Mouse (Mus musculus): Measurements from ENCODE around the gene Fam136a.
A peak's percentile ranks its signal among the peaks of the same experiment; 100 is the strongest.
"Not testable (repeated sequence)": the region's sequence is repeated elsewhere in the genome, so short reads cannot be mapped to it uniquely, and the experiment has no call there.

Gene Fam136a

DNA sequence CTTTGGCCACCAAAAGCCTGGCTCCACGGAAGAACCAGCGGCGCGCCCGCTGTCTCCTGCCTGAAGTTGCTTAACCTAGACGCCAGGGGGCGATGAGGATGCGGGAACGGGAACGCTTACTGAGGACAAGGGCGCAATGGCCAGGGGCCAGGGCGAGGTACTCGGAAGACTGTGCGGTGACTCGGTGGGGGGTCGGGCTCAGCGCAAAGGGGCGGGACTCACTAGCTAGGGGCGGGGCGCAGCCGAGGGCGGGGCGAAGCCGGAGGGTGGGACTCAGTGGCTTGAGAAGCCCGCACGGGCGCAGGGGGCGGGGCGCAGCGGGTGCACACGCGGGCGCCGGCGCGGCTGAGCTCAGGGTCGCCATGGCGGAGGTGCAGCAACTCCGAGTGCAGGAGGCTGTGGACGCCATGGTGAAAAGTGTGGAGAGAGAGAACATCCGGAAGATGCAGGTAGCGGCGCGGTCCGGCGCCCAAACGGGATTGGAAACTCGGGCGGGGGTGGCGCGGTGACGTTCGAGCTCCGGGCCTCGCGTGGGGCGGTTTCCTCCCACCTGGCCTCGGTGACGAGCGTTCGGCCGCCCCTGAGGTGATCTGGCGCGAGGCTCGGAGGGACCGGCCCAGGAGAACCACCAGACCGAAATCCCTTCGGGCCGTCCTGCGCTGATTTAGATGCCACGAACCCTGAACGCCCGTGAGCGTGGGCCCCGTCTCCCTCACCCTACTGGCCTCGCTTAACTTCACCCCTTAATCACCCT lies at the start of gene Fam136a:
Gene Fam136a (plus strand): TSS at position 276 of the 754 bp plus-strand sequence.
- DNase-seq (ENCODE audit: low spot score), result peak; percentile 97

DNA sequence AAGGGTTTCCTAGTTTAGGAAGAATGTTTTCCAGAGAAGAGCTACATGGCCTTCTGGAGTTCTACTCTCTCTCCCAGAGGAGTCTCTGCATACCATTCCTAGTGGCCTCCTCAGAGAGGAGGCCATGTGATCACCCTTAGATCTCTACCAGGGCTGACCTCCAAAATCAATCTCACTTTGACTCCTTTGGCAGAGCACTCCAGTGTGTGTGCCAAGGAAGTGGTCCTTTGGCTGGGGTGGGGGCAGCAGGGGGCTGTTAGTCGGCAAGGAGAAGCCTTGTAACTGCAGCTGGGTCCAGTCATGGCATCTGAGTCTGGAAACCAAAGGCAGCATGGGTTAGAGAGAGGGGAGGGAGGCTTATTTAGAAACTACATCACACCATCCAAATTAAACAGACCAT lies 48.4 kb upstream of the Fam136a start:
- DNase-seq (ENCODE audit: low spot score), result no peak

DNA sequence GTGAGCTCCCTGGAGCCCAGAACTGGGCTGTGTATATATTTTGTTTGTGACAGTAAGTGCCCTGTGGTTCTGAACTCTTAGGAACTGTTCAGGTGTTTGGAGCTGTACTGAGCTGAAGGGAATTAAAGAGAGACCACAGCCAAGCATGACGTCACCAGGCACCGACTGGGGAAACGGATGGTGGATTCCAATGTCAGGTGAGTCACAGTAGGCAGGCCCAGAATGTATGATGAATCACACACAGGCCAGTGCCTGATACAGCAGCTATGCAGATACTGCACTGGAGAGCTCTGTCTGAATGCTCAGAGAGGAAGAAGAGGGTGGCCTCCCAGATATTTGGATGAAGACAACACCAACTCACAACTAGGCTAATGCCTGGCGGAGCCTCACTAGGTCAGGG lies 46.6 kb upstream of the Fam136a start:
- DNase-seq (ENCODE audit: low spot score), result peak; percentile 71

DNA sequence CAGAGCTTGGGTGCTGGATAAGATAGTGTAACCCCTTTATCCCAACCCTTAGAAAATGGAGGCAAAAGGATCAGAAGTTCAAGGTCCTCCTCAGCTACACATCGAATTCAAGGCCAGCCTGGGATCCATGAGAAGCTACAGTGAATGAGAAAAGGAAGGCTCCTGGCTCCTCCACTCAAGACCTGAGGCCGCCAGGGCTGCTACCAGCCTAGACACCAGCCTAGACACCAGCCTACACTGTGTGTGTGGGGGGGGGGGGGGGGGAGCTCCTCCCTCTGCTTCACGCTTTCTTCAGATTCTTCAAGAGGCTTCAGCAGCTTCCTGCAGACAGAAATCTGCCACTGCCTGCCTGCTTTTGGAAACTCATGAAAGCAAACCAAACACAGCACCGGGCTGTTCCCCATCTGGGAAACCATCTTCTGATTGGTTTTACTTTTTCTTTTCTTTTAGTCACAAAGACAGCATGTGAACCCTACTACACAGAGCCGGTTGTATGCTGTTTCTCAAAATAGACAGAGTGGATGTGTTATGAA lies 43.3 kb upstream of the Fam136a start:
- no peak for DNase-seq (ENCODE audit: low spot score)

DNA sequence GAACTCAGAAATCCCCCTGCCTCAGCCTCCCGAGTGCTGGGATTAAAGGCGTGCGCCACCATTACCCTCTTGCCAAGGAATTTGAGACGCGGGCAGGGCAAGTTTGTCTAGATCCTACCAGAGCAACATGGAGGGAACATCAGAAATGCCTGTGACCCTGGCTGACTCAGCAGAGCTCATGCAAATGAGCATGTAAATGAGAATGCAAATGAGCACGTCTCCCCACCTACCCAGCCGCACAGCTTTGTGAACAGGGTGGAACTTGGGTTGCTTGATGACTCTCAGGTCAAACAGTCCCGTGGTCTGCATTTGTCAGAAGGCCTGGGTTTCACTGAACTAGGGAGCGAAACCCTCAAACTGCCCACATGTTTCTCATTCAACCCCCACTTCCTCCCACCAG lies 42.5 kb upstream of the Fam136a start:
- no peak for DNase-seq (ENCODE audit: low spot score)

DNA sequence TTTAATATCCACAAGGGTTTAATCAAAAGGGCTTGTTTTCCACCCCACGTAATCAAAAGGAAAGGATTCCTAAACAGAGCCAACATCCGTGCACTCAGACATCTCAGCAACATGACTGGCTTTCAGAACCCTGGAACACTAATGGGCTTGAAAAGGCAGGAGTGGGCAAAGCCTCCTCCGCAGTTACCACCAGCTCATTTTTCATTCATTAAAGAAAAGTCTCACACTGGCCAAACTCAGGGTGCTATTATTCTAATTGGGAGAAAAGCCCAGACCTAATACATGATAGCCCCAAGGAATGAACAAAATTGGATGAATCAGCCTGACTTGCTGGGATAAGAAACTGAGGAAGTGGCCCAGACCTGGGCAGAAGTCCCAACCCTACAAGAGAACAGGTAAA lies 41.0 kb upstream of the Fam136a start:
- no peak for DNase-seq (ENCODE audit: low spot score)

DNA sequence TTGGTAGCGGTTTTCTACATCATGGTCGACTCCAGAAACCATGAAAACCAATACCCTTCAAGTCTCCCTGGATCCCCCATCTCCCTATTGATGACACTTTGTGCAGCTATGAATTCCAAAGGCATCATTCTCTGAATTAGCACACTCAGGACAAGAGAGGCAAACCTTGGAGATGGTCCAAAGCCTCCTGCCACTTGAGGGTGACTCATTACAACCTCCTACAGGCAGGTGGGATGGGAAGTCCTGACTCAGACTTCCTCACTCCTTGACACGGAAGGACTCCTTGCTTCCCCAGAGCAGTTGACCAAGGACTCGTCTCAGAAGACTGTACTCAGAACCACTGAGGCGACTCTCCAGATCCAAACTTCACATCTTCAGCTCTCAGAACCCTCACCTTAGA lies 39.8 kb upstream of the Fam136a start:
- DNase-seq (ENCODE audit: low spot score), result no peak

DNA sequence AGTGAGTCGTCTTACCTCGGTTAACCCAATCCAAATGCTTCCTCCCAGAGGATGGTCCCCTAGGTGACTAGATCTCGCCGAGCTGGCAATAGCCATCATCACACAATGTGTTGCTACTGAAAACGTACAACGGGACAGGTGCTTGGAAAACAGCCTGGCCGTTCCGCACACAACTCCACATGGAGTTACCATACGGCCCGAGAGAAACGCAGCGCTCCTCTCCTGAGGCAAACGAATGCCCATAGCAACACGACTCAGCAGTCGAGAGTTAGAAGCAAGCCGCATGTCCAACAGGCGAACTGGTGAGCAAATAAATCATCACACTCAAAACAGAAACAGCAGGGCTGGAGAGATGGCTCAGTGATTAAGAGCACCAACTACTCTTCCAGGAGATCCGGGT lies 38.6 kb upstream of the Fam136a start:
- no peak for DNase-seq (ENCODE audit: low spot score)

DNA sequence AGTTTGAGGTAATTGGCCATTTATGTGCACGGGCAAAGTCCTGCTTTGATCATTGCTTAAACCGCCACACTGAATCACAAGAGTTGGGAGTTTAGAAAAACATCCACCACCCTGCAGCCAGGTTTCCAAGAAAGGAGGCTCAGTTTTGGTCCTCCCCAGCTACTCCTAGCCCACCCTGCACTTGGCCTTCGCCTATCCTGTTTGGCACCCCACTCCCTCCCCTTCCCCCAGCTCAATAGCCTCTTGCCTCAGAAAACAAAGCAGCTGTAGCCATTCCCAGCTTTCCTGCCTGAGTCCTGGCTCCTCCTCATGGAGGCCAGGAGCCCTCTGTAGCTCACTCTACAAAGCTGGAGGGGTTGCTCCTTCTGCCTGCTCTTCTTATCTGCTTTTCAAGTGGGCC lies 37.1 kb upstream of the Fam136a start:
- DNase-seq (ENCODE audit: low spot score), result no peak

DNA sequence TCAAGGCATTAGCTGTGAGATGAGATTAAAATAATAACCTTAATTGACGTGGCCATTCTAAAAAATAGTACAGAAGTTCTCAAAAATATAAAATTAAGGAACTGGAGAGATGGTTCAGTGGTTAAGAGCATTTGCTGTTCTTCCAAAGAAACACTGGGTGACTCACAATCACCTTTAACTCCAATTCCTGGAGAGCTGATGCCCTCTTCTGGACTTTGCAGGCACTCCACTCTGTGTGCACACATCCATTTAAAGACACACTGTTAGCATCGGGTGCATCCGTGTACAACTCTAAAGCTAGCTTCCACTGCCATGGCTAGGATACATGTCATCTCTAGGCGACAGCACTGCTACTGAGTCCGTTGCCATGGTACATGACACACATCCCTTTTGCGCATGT lies 35.5 kb upstream of the Fam136a start:
- no peak for DNase-seq (ENCODE audit: low spot score)

DNA sequence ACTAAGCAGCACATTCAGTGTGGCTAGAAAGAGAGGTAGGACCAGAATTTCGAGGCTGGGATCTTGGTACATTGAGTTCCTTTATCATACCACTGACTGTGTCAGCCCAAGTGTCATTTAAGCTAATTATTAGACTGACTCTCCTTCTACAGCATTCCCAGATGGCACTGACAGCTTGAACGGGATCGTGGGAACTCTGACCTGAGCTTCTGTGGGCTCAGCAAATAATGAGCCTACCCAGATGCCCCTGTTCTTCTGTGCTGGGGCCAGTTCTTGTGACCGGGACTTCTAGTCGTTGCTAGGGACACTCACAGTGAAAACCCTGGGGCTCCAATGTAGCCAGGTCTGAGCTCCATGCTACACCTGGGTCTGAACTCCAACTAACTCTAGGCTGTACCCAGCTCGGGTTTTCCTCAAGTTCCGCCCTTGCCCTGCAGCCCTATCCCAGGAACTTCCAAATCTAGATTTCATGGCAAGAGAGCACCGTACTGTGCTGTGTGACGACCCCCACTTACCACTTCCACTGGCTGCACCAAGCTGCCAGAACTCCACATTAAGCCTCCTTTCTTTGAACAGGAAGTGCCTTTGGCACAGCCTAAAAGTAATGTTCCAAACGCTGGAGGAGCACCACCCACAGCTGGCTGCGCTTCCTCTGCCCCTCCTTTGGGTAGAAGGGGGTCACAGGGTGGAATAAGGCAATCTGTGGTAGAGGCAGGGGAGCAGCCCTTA lies 30.2 kb upstream of the Fam136a start:
- DNase-seq (ENCODE audit: low spot score), result no peak

DNA sequence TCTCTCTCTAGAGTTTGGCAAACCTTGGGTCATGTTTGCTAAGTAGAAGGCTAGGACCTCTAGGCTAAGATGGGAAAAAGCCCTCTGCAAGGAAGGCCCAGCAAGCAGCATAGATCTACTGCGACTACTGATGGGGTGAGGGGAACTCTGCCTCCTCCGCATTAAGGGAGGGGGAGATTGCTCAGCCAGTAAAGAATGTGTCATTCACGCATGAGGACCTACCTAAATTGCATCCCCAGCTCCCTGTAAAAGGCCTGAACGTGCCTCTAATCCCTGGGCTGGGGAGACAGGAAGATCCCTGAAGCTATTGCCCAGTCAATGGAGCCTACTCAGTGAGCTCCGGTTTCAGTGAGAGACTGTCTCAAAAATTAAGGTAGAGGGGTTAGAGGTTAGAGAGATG lies 29.6 kb upstream of the Fam136a start:
- DNase-seq (ENCODE audit: low spot score), result no peak

DNA sequence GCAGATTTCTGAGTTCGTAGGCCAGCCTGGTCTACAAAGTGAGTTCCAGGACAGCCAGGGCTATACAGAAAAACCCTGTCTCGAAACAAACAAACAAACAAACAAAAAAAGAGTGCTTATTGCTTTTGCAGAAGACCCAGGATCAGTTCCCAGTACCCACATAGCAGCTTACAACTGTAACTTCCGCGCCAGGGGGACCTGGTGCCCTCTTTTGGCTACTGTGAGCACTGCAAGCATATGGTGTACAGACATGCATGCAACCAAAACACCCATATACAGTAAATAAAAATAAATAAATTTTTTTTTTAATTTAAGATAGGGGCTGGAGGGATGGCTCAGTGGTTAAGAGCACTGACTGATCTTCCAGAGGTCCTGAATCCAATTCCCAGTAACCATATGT lies 29.1 kb upstream of the Fam136a start:
- DNase-seq (ENCODE audit: low spot score), result not testable (repeated sequence)

DNA sequence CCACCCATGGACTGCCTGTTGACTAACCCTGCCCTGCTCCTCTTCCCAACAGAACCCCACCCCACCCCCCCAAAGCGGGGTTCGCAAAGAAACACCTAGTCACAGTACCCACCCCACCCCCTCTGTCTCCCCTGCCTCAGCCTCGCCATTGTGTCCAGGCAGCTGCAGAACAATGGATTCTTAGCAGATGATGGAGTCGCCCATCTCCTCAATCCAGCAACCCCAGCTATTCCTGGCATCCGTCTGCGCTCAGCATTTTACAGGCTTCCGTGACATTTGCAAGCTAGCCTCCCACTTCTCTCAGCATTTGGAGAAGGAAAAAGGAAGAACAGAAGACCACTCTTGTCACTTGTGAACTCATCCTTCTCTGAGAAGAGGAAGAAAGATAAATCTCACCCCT lies 21.8 kb upstream of the Fam136a start:
- DNase-seq (ENCODE audit: low spot score), result no peak

DNA sequence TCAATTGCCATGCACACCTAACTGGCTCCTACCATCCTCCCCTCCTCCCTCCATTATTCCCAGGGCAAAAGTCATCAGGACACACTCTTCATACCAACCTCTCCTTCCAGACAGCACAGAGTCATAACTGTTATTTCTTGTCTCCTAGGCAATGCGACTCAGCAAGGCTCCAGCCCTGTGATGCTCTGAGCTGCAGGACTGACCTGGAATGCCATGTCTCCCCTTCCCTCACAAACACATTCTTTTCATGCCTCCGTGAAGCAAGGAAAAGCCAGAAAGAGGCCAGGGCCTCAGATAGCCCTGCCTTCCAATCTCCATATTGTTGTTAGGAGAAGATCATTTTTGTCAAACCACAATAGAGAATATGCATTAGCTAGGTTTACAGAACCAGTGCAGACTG lies 19.4 kb upstream of the Fam136a start:
- DNase-seq (ENCODE audit: low spot score), result no peak

DNA sequence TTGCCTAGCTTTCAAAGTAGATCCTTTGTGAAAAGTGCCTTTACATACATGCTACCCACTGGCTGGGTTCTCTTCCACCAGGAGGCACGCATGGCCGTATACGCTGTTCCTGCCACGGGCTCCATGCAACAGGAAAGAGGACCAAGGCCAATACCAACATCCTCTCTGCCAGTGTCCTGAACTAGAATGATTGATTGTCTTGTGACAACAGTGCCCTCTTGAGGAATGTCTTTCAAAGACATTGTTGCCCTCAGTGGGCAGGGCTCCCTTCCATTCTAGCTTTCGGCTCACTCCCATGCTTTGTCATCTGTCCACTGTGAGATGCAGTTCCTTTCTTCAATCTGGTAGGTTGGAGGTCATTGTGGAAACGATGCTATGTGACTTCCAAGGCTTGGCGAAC lies 16.2 kb upstream of the Fam136a start:
- DNase-seq (ENCODE audit: low spot score), result no peak

DNA sequence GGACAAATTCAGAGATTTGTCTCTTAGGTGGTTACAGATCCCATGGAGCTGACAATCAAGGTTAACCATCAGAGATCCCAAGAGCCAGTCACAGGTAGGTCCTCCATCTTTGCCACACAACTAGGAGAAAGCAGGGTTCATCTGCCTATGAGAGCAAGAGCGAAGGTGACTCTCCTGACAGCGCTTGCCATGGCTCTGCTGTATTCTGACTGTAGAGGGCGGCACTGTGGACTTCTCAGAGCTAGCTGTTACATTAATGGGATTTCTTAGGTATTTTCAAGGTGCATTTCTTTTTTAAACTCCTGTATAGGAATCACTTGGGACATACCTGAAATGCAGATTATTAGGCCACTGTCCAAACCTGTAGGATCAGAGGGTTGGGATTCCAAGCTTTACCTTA lies 10.5 kb upstream of the Fam136a start:
- DNase-seq (ENCODE audit: low spot score), result no peak

DNA sequence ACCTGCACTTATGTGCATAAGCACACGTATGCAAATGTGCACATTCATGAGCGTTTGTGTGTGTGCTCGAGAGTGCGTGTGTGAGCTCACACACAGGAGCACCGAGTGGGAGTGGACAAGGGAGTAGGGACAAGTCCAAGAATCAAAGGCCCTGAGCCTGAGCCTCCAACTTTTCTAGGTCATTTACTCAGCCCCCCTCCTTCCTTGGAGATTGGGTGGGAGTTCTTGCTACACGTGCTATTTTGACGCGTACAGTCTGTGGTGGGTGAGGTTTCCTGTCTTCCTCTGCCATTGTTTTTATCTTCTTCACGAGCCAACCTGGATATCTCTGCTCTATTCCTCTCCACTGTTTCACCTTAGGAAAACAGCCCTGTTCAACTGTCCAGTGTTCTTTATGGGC lies 8.5 kb upstream of the Fam136a start:
- DNase-seq (ENCODE audit: low spot score), result no peak

DNA sequence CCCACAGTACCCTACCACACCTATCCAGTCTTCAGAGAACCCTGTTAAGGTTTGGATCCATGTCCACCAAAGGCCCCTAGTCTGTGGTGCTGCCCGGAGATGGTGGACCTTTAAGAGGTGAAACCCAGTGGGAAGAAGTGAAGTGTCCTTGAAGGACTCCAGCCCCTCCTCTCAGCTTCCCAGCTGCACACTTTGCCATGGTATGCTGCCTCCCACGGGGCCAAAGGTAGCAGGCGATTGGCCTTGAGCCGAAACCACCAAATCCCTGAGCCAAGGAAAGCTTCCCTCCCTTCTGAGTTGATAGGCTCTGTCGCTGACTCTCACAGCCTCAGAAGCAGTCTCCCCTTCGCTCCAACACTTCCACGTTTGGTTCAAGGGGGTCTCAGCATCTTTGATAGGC lies 4.8 kb upstream of the Fam136a start:
- DNase-seq (ENCODE audit: low spot score), result no peak

DNA sequence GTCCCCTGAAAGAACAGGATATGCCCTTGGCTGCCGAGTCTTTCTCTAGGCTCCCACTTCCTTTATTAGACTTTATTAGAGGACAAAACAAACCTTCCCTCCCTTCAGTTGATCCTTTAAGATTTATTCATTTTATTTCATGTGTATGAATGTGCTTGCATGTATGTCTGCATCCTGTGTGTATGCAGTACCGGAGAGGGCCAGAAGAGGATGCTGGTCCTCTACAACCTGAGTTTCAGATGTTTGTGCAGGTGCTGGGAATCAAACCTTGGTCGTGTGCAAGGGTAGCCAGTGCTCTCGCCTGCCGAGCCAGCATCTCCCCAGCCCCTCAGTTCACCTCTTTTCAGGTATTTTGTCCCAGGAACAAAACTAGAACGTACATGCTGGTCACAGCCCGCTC lies 4.1 kb upstream of the Fam136a start:
- DNase-seq (ENCODE audit: low spot score), result no peak

DNA sequence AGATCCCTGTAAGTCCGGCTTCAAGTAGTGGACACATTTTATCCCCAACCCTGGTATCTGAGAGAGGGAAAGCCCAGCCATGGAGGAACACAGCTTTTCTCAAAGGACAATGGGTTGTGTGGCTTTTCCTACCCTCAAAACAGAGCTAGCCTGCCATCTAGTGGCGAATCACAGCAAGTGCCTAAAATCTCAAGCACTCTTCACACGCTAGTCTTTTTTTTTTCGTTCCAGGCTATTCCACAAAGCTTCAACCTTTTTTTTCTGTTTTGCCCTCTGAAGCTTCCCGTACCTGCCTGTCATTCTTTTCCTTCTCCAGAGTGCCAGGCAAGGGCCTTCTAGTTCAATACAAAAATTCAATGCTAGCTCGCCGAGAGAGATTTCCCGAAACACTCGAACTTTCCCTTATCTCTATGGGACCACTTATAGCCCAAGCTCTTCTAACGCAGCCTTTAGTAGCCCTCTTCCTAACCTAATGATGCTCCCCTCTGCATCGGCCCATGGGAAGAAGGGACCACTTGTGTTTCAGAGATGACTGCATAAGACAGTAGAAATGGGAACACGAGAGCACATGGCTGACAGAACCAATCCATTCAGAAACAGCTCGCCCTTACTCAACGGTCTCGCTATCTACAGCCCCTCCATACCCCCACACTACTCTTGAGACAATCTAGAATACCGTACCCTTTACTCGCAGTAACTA lies 854 bp upstream of the Fam136a start:
- peak; percentile 79 for DNase-seq (ENCODE audit: low spot score)

DNA sequence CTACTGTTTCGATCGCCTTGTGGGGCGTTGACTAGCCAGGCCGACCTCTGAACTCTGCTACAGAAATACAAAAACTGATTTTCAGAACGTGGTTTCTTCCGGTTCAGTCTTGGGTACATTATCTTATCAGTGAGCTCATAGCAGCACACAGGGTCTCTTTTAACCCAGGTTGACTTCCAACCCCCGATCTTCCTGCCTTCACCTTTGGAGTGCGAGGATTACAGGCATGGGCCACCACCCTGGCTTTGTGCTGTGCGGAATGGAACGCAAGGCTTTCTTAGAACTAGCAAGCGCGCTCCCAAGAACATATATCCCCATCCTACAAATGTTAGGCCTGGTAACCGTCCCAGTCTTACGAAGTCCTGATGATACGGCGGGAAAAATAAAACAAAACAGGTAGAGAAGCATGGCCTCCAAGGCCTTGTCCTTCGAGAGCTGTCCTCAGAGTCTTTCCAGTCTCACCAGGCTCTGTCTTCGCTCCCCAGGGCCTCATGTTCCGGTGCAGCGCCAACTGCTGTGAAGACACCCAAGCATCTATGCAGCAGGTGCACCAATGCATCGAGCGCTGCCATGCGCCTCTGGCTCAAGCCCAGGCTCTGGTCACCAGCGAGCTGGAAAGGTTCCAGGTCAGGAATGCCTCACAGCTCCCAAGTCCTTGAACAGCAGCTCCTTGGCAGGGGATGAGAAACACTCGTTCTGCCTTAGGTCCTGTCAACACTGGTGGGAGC lies 843 bp downstream of the Fam136a start:
- peak; percentile 43 for DNase-seq (ENCODE audit: low spot score)

All from urinary bladder, postnatal 14 days (tissue).